Mouse (Mus musculus): ENCODE results near the gene B020004J07Rik. TPM values are rescaled to one million over a fixed set of nuclear protein-coding genes. Genes with fewer than 3 reads are reported as not detected.
"Not testable (repeated sequence)": the region's sequence is repeated elsewhere in the genome, so short reads cannot be mapped to it uniquely, and the experiment has no call there.

B020004J07Rik gene
- polyA plus RNA-seq (2015; fragmentation: Nextera tagmentation; extraction: Ambion mirVana): not detected in 2 replicates

DNA sequence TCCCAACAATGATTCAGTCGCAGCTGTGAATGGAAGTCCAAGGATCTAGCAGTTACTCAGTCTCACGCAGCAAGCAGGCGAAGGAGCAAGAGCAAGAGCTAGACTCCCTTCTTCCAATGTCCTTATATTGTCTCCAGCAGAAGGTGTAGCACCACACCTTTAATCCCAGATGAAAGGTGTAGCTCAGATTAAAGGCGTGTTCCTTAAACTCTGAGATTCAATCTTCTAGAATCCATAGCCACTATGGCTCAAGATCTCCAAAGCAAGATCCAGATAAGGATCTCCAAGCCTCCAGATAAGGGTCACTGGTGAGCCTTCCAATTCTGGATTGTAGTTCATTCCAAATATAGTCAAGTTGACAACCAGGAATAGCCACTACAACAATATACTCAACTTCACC lies at the start of gene B020004J07Rik:
Gene B020004J07Rik, minus strand, starts transcription at position 101 of the 400 bp plus-strand sequence.
- H3K4me2 ChIP-seq (ENCODE audit: low read depth, low read length); ATAC-seq; H3K9ac ChIP-seq (ENCODE audit: low read depth, low read length); H3K4me1 ChIP-seq (ENCODE audit: control insufficient read depth, insufficient read depth, low read length); H3K9me3 ChIP-seq (ENCODE audit: control insufficient read depth, low read length); H3K27me3 ChIP-seq (replicated peaks; ENCODE audit: control insufficient read depth, insufficient read depth, low read length); H3K27ac ChIP-seq (ENCODE audit: low read length); H3K4me3 ChIP-seq (ENCODE audit: low read length); H3K36me3 ChIP-seq (ENCODE audit: control insufficient read depth, insufficient read depth, low read length): not testable (repeated sequence)
- WGBS: 100% methylated on average over 4 of the region's 4 CpGs

DNA sequence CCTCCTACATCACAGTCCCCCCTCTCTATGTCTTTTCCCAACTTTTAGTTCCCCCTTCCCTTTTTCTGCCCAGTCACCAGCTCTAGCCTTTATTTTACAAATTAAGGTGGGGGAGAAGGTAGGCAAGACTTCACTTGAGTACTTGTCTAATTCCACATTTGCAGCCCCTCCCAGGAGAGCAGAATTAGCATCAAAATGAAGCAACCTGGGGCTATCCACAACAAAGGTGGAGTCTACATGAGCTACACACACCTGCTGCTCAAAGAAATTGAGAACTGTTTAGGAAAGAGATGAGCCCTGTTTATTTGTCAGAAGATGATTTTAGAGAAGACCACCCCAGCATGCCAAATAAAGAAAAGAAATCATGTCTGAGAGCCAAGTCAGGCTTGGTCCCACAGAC lies 45.6 kb upstream of the B020004J07Rik start:
- no peak overlapping the region for H3K9ac ChIP-seq (ENCODE audit: low read depth, low read length)
- H3K9me3 ChIP-seq (ENCODE audit: control insufficient read depth, low read length): no peaks in the 10 kb centered on the region
- H3K27me3 ChIP-seq (replicated peaks; ENCODE audit: control insufficient read depth, insufficient read depth, low read length): no peaks in the 10 kb centered on the region
- H3K36me3 ChIP-seq (ENCODE audit: control insufficient read depth, insufficient read depth, low read length): no peaks in the 10 kb centered on the region
- H3K4me1 ChIP-seq (ENCODE audit: control insufficient read depth, insufficient read depth, low read length): no peaks in the 10 kb centered on the region
- no peak overlapping the region for H3K27ac ChIP-seq (ENCODE audit: low read length)
- ATAC-seq: no peak
- no peak overlapping the region for H3K4me3 ChIP-seq (ENCODE audit: low read length)
- H3K4me2 ChIP-seq (ENCODE audit: low read depth, low read length): no peak overlapping the region

DNA sequence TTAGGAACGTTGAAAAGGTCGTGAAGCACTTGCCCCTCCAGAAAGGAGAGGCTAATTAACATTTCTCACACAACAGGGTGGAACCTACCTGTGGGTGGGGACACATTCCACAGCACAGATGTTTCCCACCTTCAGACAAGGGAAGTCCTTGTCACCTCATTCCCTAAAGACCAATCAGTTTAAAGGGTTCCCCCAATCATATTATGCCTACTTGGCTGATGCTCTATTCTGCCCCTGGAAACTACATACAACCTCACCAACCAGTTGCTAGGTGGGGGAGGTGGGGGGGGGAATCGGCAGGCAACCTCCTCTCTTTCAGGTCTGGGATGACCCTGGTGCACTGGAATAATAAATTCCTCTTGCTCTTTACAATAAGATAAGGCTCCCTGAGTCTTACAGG lies 39.8 kb upstream of the B020004J07Rik start:
- Histone ChIP-seq H3K36me3 (ENCODE audit: control insufficient read depth, insufficient read depth, low read length) (no peaks in the 10 kb centered on the region), H3K4me3 (ENCODE audit: low read length) (no peak overlapping the region)
- WGBS: 31% methylated on average over 3 of the region's 3 CpGs

DNA sequence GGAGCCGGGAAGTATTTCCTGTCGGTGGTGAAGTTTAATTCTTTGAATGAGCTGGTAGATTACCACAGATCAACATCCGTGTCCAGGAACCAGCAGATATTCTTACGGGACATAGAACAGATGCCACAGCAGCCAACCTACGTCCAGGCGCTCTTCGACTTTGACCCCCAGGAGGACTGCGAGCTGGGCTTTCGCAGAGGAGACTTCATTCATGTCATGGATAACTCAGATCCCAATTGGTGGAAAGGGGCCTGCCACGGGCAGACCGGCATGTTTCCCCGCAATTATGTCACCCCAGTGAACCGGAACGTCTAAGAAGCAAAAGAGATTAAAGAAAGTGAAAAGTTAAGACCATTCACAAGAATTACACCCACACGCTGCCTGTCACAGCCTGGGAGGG lies 31.9 kb upstream of the B020004J07Rik start:
- WGBS: 83% methylated on average over 15 of the region's 15 CpGs

More for the DNA sequence above, 39.8 kb upstream of the B020004J07Rik start:
- no peaks in the 10 kb centered on the region for H3K9me3 ChIP-seq (ENCODE audit: control insufficient read depth, low read length)
- H3K27me3 ChIP-seq (replicated peaks; ENCODE audit: control insufficient read depth, insufficient read depth, low read length): no peaks in the 10 kb centered on the region
- H3K4me1 ChIP-seq (ENCODE audit: control insufficient read depth, insufficient read depth, low read length): no peaks in the 10 kb centered on the region
- no peak overlapping the region for H3K4me2 ChIP-seq (ENCODE audit: low read depth, low read length)
- H3K9ac ChIP-seq (ENCODE audit: low read depth, low read length): no peak overlapping the region
- ATAC-seq: no peak
- H3K27ac ChIP-seq (ENCODE audit: low read length): no peak overlapping the region

DNA sequence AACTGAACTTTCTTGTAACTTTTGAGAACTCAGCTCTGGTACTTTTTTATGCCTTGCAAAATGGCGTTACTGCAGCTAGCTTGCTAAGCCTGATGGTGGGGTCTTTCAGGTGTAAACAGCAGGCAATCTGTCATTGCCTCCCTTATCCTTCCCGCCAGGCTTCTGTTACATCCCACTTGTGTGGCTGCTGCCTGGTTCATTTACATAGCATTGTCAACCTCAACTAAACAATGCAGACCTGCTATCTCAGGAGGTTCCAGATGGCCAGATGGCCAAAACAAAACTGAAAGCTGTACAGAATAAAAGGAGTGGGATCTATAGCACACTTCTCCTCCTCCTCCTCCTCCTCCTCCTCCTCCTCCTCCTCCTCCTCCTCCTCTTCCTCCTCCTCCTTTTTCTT lies 28.2 kb upstream of the B020004J07Rik start:
- H3K4me2 ChIP-seq (ENCODE audit: low read depth, low read length); H3K9ac ChIP-seq (ENCODE audit: low read depth, low read length); H3K27ac ChIP-seq (ENCODE audit: low read length); H3K27me3 ChIP-seq (replicated peaks; ENCODE audit: control insufficient read depth, insufficient read depth, low read length); ATAC-seq; H3K4me1 ChIP-seq (ENCODE audit: control insufficient read depth, insufficient read depth, low read length); H3K9me3 ChIP-seq (ENCODE audit: control insufficient read depth, low read length); H3K36me3 ChIP-seq (ENCODE audit: control insufficient read depth, insufficient read depth, low read length); H3K4me3 ChIP-seq (ENCODE audit: low read length): not testable (repeated sequence)
- 55% methylated on average over 2 of the region's 2 CpGs for WGBS

More for the DNA sequence above, 31.9 kb upstream of the B020004J07Rik start:
- H3K9ac ChIP-seq (ENCODE audit: low read depth, low read length); H3K9me3 ChIP-seq (ENCODE audit: control insufficient read depth, low read length); H3K4me3 ChIP-seq (ENCODE audit: low read length); H3K27me3 ChIP-seq (replicated peaks; ENCODE audit: control insufficient read depth, insufficient read depth, low read length); H3K27ac ChIP-seq (ENCODE audit: low read length); H3K4me2 ChIP-seq (ENCODE audit: low read depth, low read length); ATAC-seq; H3K4me1 ChIP-seq (ENCODE audit: control insufficient read depth, insufficient read depth, low read length); H3K36me3 ChIP-seq (ENCODE audit: control insufficient read depth, insufficient read depth, low read length): not testable (repeated sequence)

DNA sequence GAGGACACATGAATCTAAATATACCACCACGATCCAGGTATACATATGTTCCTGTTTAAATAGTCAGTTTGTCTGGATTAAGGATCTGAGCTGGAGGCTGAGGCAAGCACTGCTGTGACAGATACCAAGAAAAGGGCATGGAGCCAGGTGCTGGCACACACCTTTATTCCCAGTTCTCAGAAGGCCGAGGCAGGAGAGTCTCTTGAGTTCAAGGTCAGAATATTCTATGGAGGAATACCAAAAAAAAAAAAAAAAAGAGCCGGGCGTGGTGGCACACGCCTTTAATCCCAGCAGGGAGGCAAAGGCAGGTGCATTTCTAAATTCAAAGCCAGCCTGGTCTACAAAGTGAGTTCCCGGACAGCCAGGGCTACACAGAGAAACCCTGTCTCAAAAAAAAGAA lies 18.5 kb upstream of the B020004J07Rik start:
- Histone ChIP-seq H3K4me1 (ENCODE audit: control insufficient read depth, insufficient read depth, low read length) (no peaks in the 10 kb centered on the region), H3K4me2 (ENCODE audit: low read depth, low read length) (no peak overlapping the region), H3K27ac (ENCODE audit: low read length) (no peak overlapping the region), H3K9me3 (ENCODE audit: control insufficient read depth, low read length) (no peaks in the 10 kb centered on the region), H3K27me3 (replicated peaks; ENCODE audit: control insufficient read depth, insufficient read depth, low read length) (no peaks in the 10 kb centered on the region), H3K36me3 (ENCODE audit: control insufficient read depth, insufficient read depth, low read length) (no peaks in the 10 kb centered on the region), H3K9ac (ENCODE audit: low read depth, low read length) (no peak overlapping the region), H3K4me3 (ENCODE audit: low read length) (no peak overlapping the region)
- ATAC-seq: no peak
- WGBS: 92% methylated on average over 5 of the region's 6 CpGs

DNA sequence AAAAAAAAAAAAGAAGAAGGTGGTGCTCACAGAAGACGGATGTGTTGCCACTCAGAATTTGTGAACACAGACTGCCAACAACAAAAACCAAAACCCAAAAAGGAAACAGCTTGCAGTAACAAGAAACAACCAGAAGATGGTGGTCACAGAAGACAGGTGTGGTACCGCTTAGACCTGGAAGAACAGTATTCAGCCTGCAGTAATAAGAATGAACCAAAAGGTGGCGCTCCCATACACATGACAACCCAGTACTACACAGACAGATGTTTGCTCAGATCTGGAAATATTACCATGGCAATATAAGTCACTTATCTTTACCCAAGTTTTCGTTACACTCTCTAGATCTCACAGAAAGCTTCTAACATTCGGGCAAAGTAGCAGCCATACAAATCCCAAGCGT lies 17.1 kb upstream of the B020004J07Rik start:
- no peaks in the 10 kb centered on the region for H3K9me3 ChIP-seq (ENCODE audit: control insufficient read depth, low read length)
- H3K27me3 ChIP-seq (replicated peaks; ENCODE audit: control insufficient read depth, insufficient read depth, low read length): no peaks in the 10 kb centered on the region
- H3K4me3 ChIP-seq (ENCODE audit: low read length): no peak overlapping the region
- 42% methylated on average over 6 of the region's 6 CpGs for whole genome bisulfite sequencing
- no peaks in the 10 kb centered on the region for H3K36me3 ChIP-seq (ENCODE audit: control insufficient read depth, insufficient read depth, low read length)
- no peak for ATAC-seq
- no peaks in the 10 kb centered on the region for H3K4me1 ChIP-seq (ENCODE audit: control insufficient read depth, insufficient read depth, low read length)
- H3K4me2 ChIP-seq (ENCODE audit: low read depth, low read length): no peak overlapping the region
- no peak overlapping the region for H3K27ac ChIP-seq (ENCODE audit: low read length)
- H3K9ac ChIP-seq (ENCODE audit: low read depth, low read length): no peak overlapping the region

DNA sequence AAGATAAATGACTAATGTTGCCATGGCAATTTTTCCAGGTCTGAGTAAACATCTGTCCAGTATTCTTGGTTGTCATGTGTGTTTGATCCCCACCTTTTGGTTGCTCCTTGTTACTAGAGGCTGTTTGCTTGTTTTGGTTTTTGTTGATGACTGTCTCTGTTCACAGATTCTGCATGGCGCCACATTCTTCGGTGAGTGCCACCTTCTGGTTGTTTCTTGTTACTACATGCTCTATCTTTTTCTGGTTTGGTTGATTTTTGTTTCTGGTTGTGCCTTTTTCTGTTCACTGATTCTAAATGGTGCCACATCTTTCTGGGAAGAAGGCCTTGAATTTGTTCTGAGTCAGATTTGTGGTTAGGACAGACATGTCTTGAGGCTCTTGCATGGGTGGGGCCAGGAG lies 7.1 kb upstream of the B020004J07Rik start:
- H3K4me1 ChIP-seq (ENCODE audit: control insufficient read depth, insufficient read depth, low read length): no peaks in the 10 kb centered on the region
- no peaks in the 10 kb centered on the region for H3K27me3 ChIP-seq (replicated peaks; ENCODE audit: control insufficient read depth, insufficient read depth, low read length)
- 76% methylated on average over 2 of the region's 2 CpGs for WGBS
- H3K4me2 ChIP-seq (ENCODE audit: low read depth, low read length): no peak overlapping the region
- H3K4me3 ChIP-seq (ENCODE audit: low read length): no peak overlapping the region
- ATAC-seq: no peak
- H3K27ac ChIP-seq (ENCODE audit: low read length): no peak overlapping the region
- 0 out of 2 replicates have a peak, but pooled peaks cover 3% of the 10 kb centered on the region for H3K9me3 ChIP-seq (ENCODE audit: control insufficient read depth, low read length)
- no peak overlapping the region for H3K9ac ChIP-seq (ENCODE audit: low read depth, low read length)
- no peaks in the 10 kb centered on the region for H3K36me3 ChIP-seq (ENCODE audit: control insufficient read depth, insufficient read depth, low read length)

Other genes with a start within 250 kb of the B020004J07Rik start
- 116 and 118 TPM in 2 replicates for gene Leprot, start 196.3 kb downstream of the B020004J07Rik start, polyA plus RNA-seq (2015; fragmentation: Nextera tagmentation; extraction: Ambion mirVana)
- 1.1 and 1.2 TPM in 2 replicates for gene Lepr, start 126.6 kb downstream of the B020004J07Rik start, polyA plus RNA-seq (2015; fragmentation: Nextera tagmentation; extraction: Ambion mirVana)
- gene C130073F10Rik, start 49.8 kb upstream of the B020004J07Rik start, polyA plus RNA-seq (2015; fragmentation: Nextera tagmentation; extraction: Ambion mirVana): not detected in 2 replicates
- gene Gm12800, start 65.1 kb upstream of the B020004J07Rik start, polyA plus RNA-seq (2015; fragmentation: Nextera tagmentation; extraction: Ambion mirVana): not detected in 2 replicates
- gene Gm12794, start 96.4 kb upstream of the B020004J07Rik start, polyA plus RNA-seq (2015; fragmentation: Nextera tagmentation; extraction: Ambion mirVana): not detected in 2 replicates
- gene Gm12790, start 137.0 kb upstream of the B020004J07Rik start, polyA plus RNA-seq (2015; fragmentation: Nextera tagmentation; extraction: Ambion mirVana): not detected in 2 replicates
- gene Gm12789, start 142.6 kb upstream of the B020004J07Rik start, polyA plus RNA-seq (2015; fragmentation: Nextera tagmentation; extraction: Ambion mirVana): not detected in 2 replicates
- gene Pde4b, start 243.5 kb upstream of the B020004J07Rik start, polyA plus RNA-seq (2015; fragmentation: Nextera tagmentation; extraction: Ambion mirVana): 11.0 and 12.1 TPM in 2 replicates